13 mouse cellular contexts compared by ENCODE assay signal in genomic region chr5:118946090-118946489, GRCm38 (mm10).
A peak's percentile ranks its signal among the peaks of the same experiment; 100 is the strongest.
DNase-seq lines count a peak whose midpoint lies in the region; ATAC-seq and TF ChIP-seq lines count a peak whose summit lies in the region.
"Had no signal": no experiment of that assay in that cellular context is flagged by ENCODE, and none has a peak within 500 bp of the region (broad histone marks: within the 10 kb centered on the region; RNA-seq: fewer than 3 reads in every experiment).

No protein-coding gene starts in this region.

- no peaks in the 10 kb centered on the region for H3K4me1 ChIP-seq in heart, postnatal 0 days (ENCODE audit: control insufficient read depth, insufficient read depth)
- H3K4me1 ChIP-seq: liver, embryonic 12.5 days had no signal

- H3K27me3 ChIP-seq in heart, postnatal 0 days (ENCODE audit: control insufficient read depth, insufficient read depth, low read length): no peaks in the 10 kb centered on the region

- no peak overlapping the region for H3K9ac ChIP-seq in heart, postnatal 0 days (replicated peaks; ENCODE audit: low read depth, low read length)
- H3K9ac ChIP-seq: liver, embryonic 12.5 days had no signal

- no peak for DNase-seq in heart, postnatal 0 days (ENCODE audit: low spot score)
- DNase-seq in heart, postnatal 4 days: no peak
- peak; percentile 51 for DNase-seq in MN1 (ENCODE audit: low spot score)
- peak; percentile 45 for DNase-seq in ZHBTc4 (ENCODE audit: low read depth, low spot score)
- DNase-seq in layer of hippocampus, adult 9-11 months: peak; percentile 25
- DNase-seq in spleen, adult 12 weeks (ENCODE audit: low spot score): no peak
- DNase-seq: adrenal gland, postnatal 25 days; gastrocnemius, postnatal 10 days had no signal

- ATAC-seq in heart, postnatal 0 days (ENCODE audit: insufficient read depth, low read depth): no peak
- no peak for ATAC-seq in inflammation-experienced regulatory T-cells, adult 6 months
- ATAC-seq: liver, embryonic 12.5 days had no signal

- no peak for TF ChIP-seq CTCF in heart, postnatal 0 days (IDR thresholded peaks at IDR 0.05; ENCODE audit: low read depth)

- no peak for TF ChIP-seq EP300 in heart, postnatal 0 days (IDR thresholded peaks at IDR 0.05; ENCODE audit: low read depth)

- no peaks in the 10 kb centered on the region for H3K9me3 ChIP-seq in heart, postnatal 0 days (replicated peaks; ENCODE audit: control insufficient read depth, low read length)
- H3K9me3 ChIP-seq: liver, embryonic 12.5 days had no signal

- peak overlapping the region; percentile 5; the same call in 1 of the 2 replicates for H3K4me2 ChIP-seq in heart, postnatal 0 days (ENCODE audit: low read depth, low read length)
- H3K4me2 ChIP-seq: liver, embryonic 12.5 days had no signal

- H3K36me3 ChIP-seq in heart, postnatal 0 days (replicated peaks; ENCODE audit: control insufficient read depth, insufficient read depth, low read length): no peaks in the 10 kb centered on the region
- H3K36me3 ChIP-seq: G1E; liver, embryonic 12.5 days had no signal

- no peak overlapping the region for H3K4me3 ChIP-seq in heart, postnatal 0 days (ENCODE audit: low read depth, low read length)
- H3K4me3 ChIP-seq: liver, embryonic 12.5 days; myocyte had no signal

- H3K27ac ChIP-seq in heart, postnatal 0 days (ENCODE audit: low read depth): no peak overlapping the region
- H3K27ac ChIP-seq: kidney, postnatal 0 days; liver, embryonic 12.5 days had no signal

- 18% methylated on average over 8 of the region's 8 CpGs for WGBS in heart, postnatal 0 days

Comparison
In these comparisons a context has a peak if more than half of its experiments do, and no peak if none do; other contexts are left out.
1. DNase-seq: peak in MN1 (single experiment), ZHBTc4 (single experiment) and layer of hippocampus, adult 9-11 months (single experiment); none in heart, postnatal 0 days (single experiment), heart, postnatal 4 days (single experiment) and spleen, adult 12 weeks (single experiment).